Mouse (Mus musculus): ENCODE measurements at regions not wholly inside any gene's neighbourhood (a gene's known extent, or its start where the extent isn't known, plus 50 kb on each side); places are given as distances from the start of the nearest gene placed in this dataset.

DNA sequence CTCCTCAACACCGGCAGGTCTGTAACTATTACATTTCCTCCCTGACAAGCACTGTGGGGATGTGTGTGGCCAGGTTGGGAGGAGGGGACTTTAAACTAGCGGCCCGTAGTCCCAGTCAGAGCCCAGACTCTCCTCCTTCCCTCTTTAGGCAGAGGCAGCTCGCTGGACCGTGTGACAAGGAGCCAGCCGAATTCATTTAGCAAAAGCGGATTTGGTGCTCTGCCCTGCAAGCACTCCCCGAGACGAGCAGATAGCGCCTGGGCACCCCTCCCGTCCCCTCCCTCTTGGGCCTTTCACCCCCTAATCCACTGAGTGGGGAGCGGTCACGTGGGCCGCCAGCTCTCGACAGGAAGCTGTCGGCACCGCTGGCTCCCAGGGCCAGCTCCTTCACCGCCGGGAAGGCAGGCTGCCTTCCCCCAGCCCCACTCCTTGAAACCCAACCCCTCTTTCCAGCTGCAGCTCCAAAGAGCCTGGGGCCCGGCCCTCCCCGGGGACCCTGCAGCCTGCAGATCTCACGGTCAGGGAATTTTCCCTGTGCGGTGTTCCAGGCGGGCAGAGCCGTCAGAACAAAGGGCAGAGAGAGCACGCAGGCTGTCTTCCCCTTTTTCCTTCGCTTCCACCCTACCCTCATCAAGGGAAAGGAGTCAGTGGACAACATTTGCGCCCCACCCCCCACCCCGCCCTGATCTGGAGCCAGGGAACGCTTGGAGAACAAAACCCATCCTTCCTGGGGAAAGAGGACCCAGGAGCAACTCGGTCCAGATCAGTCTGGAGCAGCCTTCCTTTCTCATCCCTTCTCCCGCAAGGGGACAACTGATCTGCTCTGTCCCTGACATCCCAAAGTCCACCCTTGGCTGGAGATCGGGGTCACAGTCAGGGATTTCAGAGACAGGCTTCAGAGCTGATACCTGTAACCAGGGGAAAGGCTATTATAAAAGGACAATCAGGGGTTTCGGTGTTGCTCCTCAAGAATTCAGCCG, 106.4 kb downstream of the Ephb3 start:
- TF ChIP-seq POLR2A (IDR thresholded peaks at IDR 0.05; ENCODE audit: control insufficient read depth, low read depth, low read length) = no peak
- no peak for TF ChIP-seq CTCF (IDR thresholded peaks at IDR 0.05; ENCODE audit: control insufficient read depth, insufficient read depth, insufficient replicate concordance, low read depth, low read length)
